ENCODE assay signal across 8 mouse cellular contexts in the genomic region with DNA sequence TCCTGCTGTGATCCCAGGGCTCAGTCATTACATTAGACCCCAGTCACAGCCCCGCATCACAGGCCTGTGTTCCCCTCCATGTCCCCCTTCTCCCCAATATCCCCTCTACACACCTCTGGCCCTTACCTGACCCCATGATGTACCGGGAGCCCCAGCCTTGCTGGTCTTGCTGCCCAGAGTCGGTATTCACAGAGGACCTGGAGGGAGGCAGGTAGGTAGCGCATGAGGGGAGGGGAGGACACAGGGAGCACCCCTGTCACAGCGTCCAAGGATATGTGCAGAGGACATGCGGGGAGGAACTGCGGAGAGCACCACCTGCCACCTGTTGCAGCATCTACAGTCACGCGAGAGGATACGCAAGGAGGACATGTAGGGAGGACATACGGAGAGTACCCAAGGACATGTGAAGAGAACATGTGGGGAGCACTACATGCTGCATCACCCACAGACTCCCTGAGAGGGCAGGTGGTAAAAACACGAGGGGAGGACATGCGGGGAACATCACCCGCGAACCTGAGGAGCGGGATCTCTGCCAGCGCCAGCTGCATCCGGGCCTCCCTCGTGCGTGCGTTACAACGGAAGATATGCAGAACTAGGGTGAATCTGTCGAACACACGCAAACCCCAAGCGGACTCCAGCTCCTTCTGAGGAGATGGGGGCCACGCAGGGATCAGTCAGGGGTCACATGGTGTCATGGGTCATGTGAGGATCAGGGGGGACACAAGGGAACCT. TPM values are rescaled to one million over a fixed set of nuclear protein-coding genes. Genes with fewer than 3 reads are reported as not detected.
A peak's percentile ranks its signal among the peaks of the same experiment; 100 is the strongest.
DNase-seq lines count a peak whose midpoint lies in the region; ATAC-seq and TF ChIP-seq lines count a peak whose summit lies in the region.

No protein-coding gene starts in this region.

- peaks cover 44% of the 10 kb centered on the region for H3K36me3 ChIP-seq in heart, embryonic 10.5 days
- H3K36me3 ChIP-seq in CH12.LX (replicated peaks in 1 of 2; ENCODE audit: control insufficient read depth in 1 of 2, insufficient read depth in 1 of 2, low read length in 1 of 2): peaks cover 48 to 54% of the 10 kb centered on the region in 2 experiments
- H3K36me3 ChIP-seq in embryonic facial prominence, embryonic 10.5 days (replicated peaks): peaks cover 48% of the 10 kb centered on the region
- peaks cover 41% of the 10 kb centered on the region for H3K36me3 ChIP-seq in intestine, postnatal 0 days (ENCODE audit: control insufficient read depth, insufficient read depth)
- peaks cover 28% of the 10 kb centered on the region for H3K36me3 ChIP-seq in midbrain, embryonic 15.5 days (replicated peaks)

- H3K9me3 ChIP-seq in heart, embryonic 10.5 days: no peaks in the 10 kb centered on the region
- peaks cover 10% of the 10 kb centered on the region for H3K9me3 ChIP-seq in CH12.LX (replicated peaks; ENCODE audit: low read length)
- H3K9me3 ChIP-seq in embryonic facial prominence, embryonic 10.5 days: no peaks in the 10 kb centered on the region; the same call in 1 of the 2 replicates
- H3K9me3 ChIP-seq in intestine, postnatal 0 days (ENCODE audit: control insufficient read depth): no peaks in the 10 kb centered on the region
- H3K9me3 ChIP-seq in midbrain, embryonic 15.5 days: no peaks in the 10 kb centered on the region

- TF ChIP-seq RAD21 in CH12.LX (IDR thresholded peaks at IDR 0.05; ENCODE audit: low read depth, low read length): no peak

- WGBS in heart, embryonic 10.5 days: 95% methylated on average over 26 of the region's 26 CpGs
- WGBS in embryonic facial prominence, embryonic 10.5 days: 93% methylated on average over 26 of the region's 26 CpGs
- WGBS in intestine, postnatal 0 days: 93% methylated on average over 26 of the region's 26 CpGs
- 94% methylated on average over 26 of the region's 26 CpGs for WGBS in midbrain, embryonic 15.5 days

- dilution Hi-C loops in CH12.LX (cut with MboI; ENCODE audit: extremely low pct_ligation_motif_present, extremely low pct_unique_long_range_greater_than_20kb, low sequenced_read_pairs): no loop called here

- no peak for ATAC-seq in intestine, postnatal 0 days
- ATAC-seq in midbrain, embryonic 15.5 days (replicated peaks): no peak
- ATAC-seq in granulocyte monocyte progenitor cell, adult 5-6 weeks (replicated peaks; ENCODE audit: poor library complexity, severe bottlenecking): no peak

- H3K4me1 ChIP-seq in heart, embryonic 10.5 days: peaks cover 22% of the 10 kb centered on the region
- peaks cover 19 to 29% of the 10 kb centered on the region in 2 experiments for H3K4me1 ChIP-seq in CH12.LX (ENCODE audit: control insufficient read depth in 1 of 2, insufficient read depth in 2 of 2)
- peaks cover 35% of the 10 kb centered on the region for H3K4me1 ChIP-seq in embryonic facial prominence, embryonic 10.5 days
- H3K4me1 ChIP-seq in intestine, postnatal 0 days (replicated peaks; ENCODE audit: control insufficient read depth, insufficient read depth, low read length): no peaks in the 10 kb centered on the region; the same call in none of the 2 replicates
- H3K4me1 ChIP-seq in midbrain, embryonic 15.5 days: peaks cover 32% of the 10 kb centered on the region

- peaks cover 18% of the 10 kb centered on the region; the same call in 1 of the 2 replicates for H3K79me2 ChIP-seq in CH12.LX (replicated peaks; ENCODE audit: control insufficient read depth, extremely low read depth, insufficient read depth, poor library complexity, severe bottlenecking)

- TF ChIP-seq EP300 in CH12.LX (IDR thresholded peaks at IDR 0.05; ENCODE audit: low read length): no peak

- in situ Hi-C loops in CH12.LX (cut with MboI; ENCODE audit: low pct_ligation_motif_present, low pct_unique_long_range_greater_than_20kb, low sequenced_read_pairs): no loop called here

- H3K27ac ChIP-seq in heart, embryonic 10.5 days: no peak overlapping the region
- H3K27ac ChIP-seq in CH12.LX (ENCODE audit: insufficient read depth, low read depth): no peak overlapping the region
- H3K27ac ChIP-seq in embryonic facial prominence, embryonic 10.5 days (replicated peaks): peak overlapping the region; percentile 97; the same call in 1 of the 2 replicates
- peak overlapping the region; percentile 97; the same call in 1 of the 2 replicates for H3K27ac ChIP-seq in intestine, postnatal 0 days (ENCODE audit: low read depth, low read length)
- H3K27ac ChIP-seq in midbrain, embryonic 15.5 days: no peak overlapping the region

- H3K4me3 ChIP-seq in heart, embryonic 10.5 days: peak overlapping the region; percentile 94
- H3K4me3 ChIP-seq in CH12.LX (replicated peaks in 1 of 3; ENCODE audit: low read depth in 2 of 3, low read length in 2 of 3, poor library complexity in 1 of 3): peak overlapping the region in 2 of 3 experiments; percentile 83 to 92
- H3K4me3 ChIP-seq in embryonic facial prominence, embryonic 10.5 days: peak overlapping the region; percentile 86
- peak overlapping the region; percentile 67 for H3K4me3 ChIP-seq in intestine, postnatal 0 days (ENCODE audit: low read depth, low read length)
- peak overlapping the region; percentile 74 for H3K4me3 ChIP-seq in midbrain, embryonic 15.5 days

- no peak overlapping the region for H3K9ac ChIP-seq in CH12.LX (ENCODE audit: insufficient read depth, low read depth)
- peak overlapping the region; percentile 65; the same call in 1 of the 2 replicates for H3K9ac ChIP-seq in intestine, postnatal 0 days (ENCODE audit: low read depth, low read length)
- peak overlapping the region; percentile 72 for H3K9ac ChIP-seq in midbrain, embryonic 15.5 days

- peak overlapping the region; percentile 54; the same call in 1 of the 2 replicates for H3K4me2 ChIP-seq in CH12.LX (ENCODE audit: insufficient read depth, low read depth, poor library complexity, severe bottlenecking)
- H3K4me2 ChIP-seq in intestine, postnatal 0 days (replicated peaks; ENCODE audit: low read depth): peak overlapping the region; percentile 76
- peak overlapping the region; percentile 93 for H3K4me2 ChIP-seq in midbrain, embryonic 15.5 days

- TF ChIP-seq CTCF in CH12.LX (conservative IDR thresholded peaks at IDR 0.05 in 1 of 2, IDR thresholded peaks at IDR 0.05 in 1 of 2; ENCODE audit: low read depth in 2 of 2, low read length in 2 of 2): no peak
- TF ChIP-seq CTCF in intestine, postnatal 0 days (IDR thresholded peaks at IDR 0.05; ENCODE audit: low read depth): no peak

- DNase-seq in heart, embryonic 10.5 days (ENCODE audit: low spot score): no peak
- no peak for DNase-seq in heart, postnatal 4 days
- no peak for DNase-seq in CH12.LX (ENCODE audit: extremely low read depth)
- no peak for DNase-seq in embryonic facial prominence, embryonic 10.5 days (ENCODE audit: low spot score)
- no peak for DNase-seq in thymus, postnatal 0 days (ENCODE audit: low spot score)

- TF ChIP-seq POLR2A in CH12.LX (IDR thresholded peaks at IDR 0.05; ENCODE audit: low read depth, low read length): no peak

- peaks cover 7% of the 10 kb centered on the region for H3K27me3 ChIP-seq in heart, embryonic 10.5 days (ENCODE audit: insufficient read depth, poor library complexity, severe bottlenecking)
- no peaks in the 10 kb centered on the region for H3K27me3 ChIP-seq in CH12.LX (replicated peaks)
- H3K27me3 ChIP-seq in embryonic facial prominence, embryonic 10.5 days (replicated peaks; ENCODE audit: low read depth, poor library complexity, severe bottlenecking): peaks cover 6% of the 10 kb centered on the region; the same call in 1 of the 2 replicates
- no peaks in the 10 kb centered on the region for H3K27me3 ChIP-seq in intestine, postnatal 0 days (replicated peaks; ENCODE audit: control insufficient read depth, insufficient read depth, low read length)
- H3K27me3 ChIP-seq in midbrain, embryonic 15.5 days (replicated peaks): no peaks in the 10 kb centered on the region

RNA-seq across cellular contexts. Expression of a gene that starts 1.7 kb away (rescaled TPM):
- polyA plus RNA-seq in heart, embryonic 10.5 days (2016; fragmentation: Nextera tagmentation; extraction: Ambion mirVana): 25.0 and 33.9 TPM in 2 replicates
- 10 to 100 TPM; 32.3 to 33.6 TPM for total RNA-seq in heart, postnatal 4 days (2021)
- total RNA-seq in CH12.LX (2012; rRNA removed) (39.6 and 40.1 TPM in 2 replicates), CH12.LX (2014; rRNA removed) (12.2 and 14.4 TPM in 2 replicates)
- polyA plus RNA-seq in CH12.LX (2012; ENCODE audit: insufficient read length, low read depth): 24.5 and 27.9 TPM in 2 replicates
- 33.3 and 35.6 TPM in 2 replicates for polyA plus RNA-seq in embryonic facial prominence, embryonic 10.5 days (2016; fragmentation: Nextera tagmentation; extraction: Ambion mirVana)
- 14.9 and 15.2 TPM in 2 replicates for polyA plus RNA-seq in intestine, postnatal 0 days (2015; fragmentation: Nextera tagmentation; extraction: Ambion mirVana)
- polyA plus RNA-seq in midbrain, embryonic 15.5 days (2015; fragmentation: Nextera tagmentation; extraction: Ambion mirVana): 67.0 and 67.3 TPM in 2 replicates
- 32.0 and 36.8 TPM in 2 replicates for polyA plus RNA-seq in thymus, postnatal 0 days (2015; fragmentation: Nextera tagmentation; extraction: Ambion mirVana)
- total RNA-seq in granulocyte monocyte progenitor cell, adult 5-6 weeks (2014; fragmentation: Nextera tagmentation): 20.4 and 32.2 TPM in 2 replicates
- 9.2 and 14.0 TPM in 2 replicates for total RNA-seq in granulocyte monocyte progenitor cell, adult 5-6 weeks (2017)

RNA-seq across cellular contexts. Expression of a gene that starts 3.6 kb away (rescaled TPM):
- 2.7 and 3.4 TPM in 2 replicates for polyA plus RNA-seq in heart, embryonic 10.5 days (2016; fragmentation: Nextera tagmentation; extraction: Ambion mirVana)
- total RNA-seq in heart, postnatal 4 days (2021): 1 to 10 TPM; 2.7 to 3.1 TPM
- total RNA-seq in CH12.LX (2012; rRNA removed): 4.3 and 5.9 TPM in 2 replicates
- 4.2 and 5.3 TPM in 2 replicates for total RNA-seq in CH12.LX (2014; rRNA removed)
- 3.6 and 3.9 TPM in 2 replicates for polyA plus RNA-seq in CH12.LX (2012; ENCODE audit: insufficient read length, low read depth)
- 5.5 and 5.7 TPM in 2 replicates for polyA plus RNA-seq in embryonic facial prominence, embryonic 10.5 days (2016; fragmentation: Nextera tagmentation; extraction: Ambion mirVana)
- 2.0 TPM in 2 replicates for polyA plus RNA-seq in intestine, postnatal 0 days (2015; fragmentation: Nextera tagmentation; extraction: Ambion mirVana)
- polyA plus RNA-seq in midbrain, embryonic 15.5 days (2015; fragmentation: Nextera tagmentation; extraction: Ambion mirVana): 18.1 and 19.7 TPM in 2 replicates
- 4.9 and 5.8 TPM in 2 replicates for polyA plus RNA-seq in thymus, postnatal 0 days (2015; fragmentation: Nextera tagmentation; extraction: Ambion mirVana)
- total RNA-seq in granulocyte monocyte progenitor cell, adult 5-6 weeks (2014; fragmentation: Nextera tagmentation): 6.4 and 8.4 TPM in 2 replicates
- total RNA-seq in granulocyte monocyte progenitor cell, adult 5-6 weeks (2017): 3.3 and 9.3 TPM in 2 replicates

RNA-seq across cellular contexts. Expression of a gene that starts 6.5 kb away (rescaled TPM):
- polyA plus RNA-seq in heart, embryonic 10.5 days (2016; fragmentation: Nextera tagmentation; extraction: Ambion mirVana): 0.84 and 1.1 TPM in 2 replicates
- total RNA-seq in heart, postnatal 4 days (2021): not detected
- total RNA-seq in CH12.LX (2012; rRNA removed) (0.64 and 0.67 TPM in 2 replicates), CH12.LX (2014; rRNA removed) (not detected in 2 replicates)
- 0.98 and 1.3 TPM in 2 replicates for polyA plus RNA-seq in CH12.LX (2012; ENCODE audit: insufficient read length, low read depth)
- polyA plus RNA-seq in embryonic facial prominence, embryonic 10.5 days (2016; fragmentation: Nextera tagmentation; extraction: Ambion mirVana): 2.0 and 3.2 TPM in 2 replicates
- 0.63 and 0.78 TPM in 2 replicates for polyA plus RNA-seq in intestine, postnatal 0 days (2015; fragmentation: Nextera tagmentation; extraction: Ambion mirVana)
- 7.0 and 7.5 TPM in 2 replicates for polyA plus RNA-seq in midbrain, embryonic 15.5 days (2015; fragmentation: Nextera tagmentation; extraction: Ambion mirVana)
- 3.3 and 3.5 TPM in 2 replicates for polyA plus RNA-seq in thymus, postnatal 0 days (2015; fragmentation: Nextera tagmentation; extraction: Ambion mirVana)
- total RNA-seq in granulocyte monocyte progenitor cell, adult 5-6 weeks (2014; fragmentation: Nextera tagmentation): not detected in 2 replicates
- total RNA-seq in granulocyte monocyte progenitor cell, adult 5-6 weeks (2017): not detected in 2 replicates

RNA-seq across cellular contexts. Expression of a gene that starts 12.1 kb away (rescaled TPM):
- 1.6 and 1.8 TPM in 2 replicates for polyA plus RNA-seq in heart, embryonic 10.5 days (2016; fragmentation: Nextera tagmentation; extraction: Ambion mirVana)
- not detected for total RNA-seq in heart, postnatal 4 days (2021)
- total RNA-seq in CH12.LX (2012; rRNA removed): 2.3 and 2.6 TPM in 2 replicates
- total RNA-seq in CH12.LX (2014; rRNA removed): 3.7 and 4.0 TPM in 2 replicates
- 3.3 TPM in 2 replicates for polyA plus RNA-seq in CH12.LX (2012; ENCODE audit: insufficient read length, low read depth)
- polyA plus RNA-seq in embryonic facial prominence, embryonic 10.5 days (2016; fragmentation: Nextera tagmentation; extraction: Ambion mirVana): 2.0 and 2.4 TPM in 2 replicates
- polyA plus RNA-seq in intestine, postnatal 0 days (2015; fragmentation: Nextera tagmentation; extraction: Ambion mirVana): 0.25 and 0.52 TPM in 2 replicates
- 0.56 and 0.58 TPM in 2 replicates for polyA plus RNA-seq in midbrain, embryonic 15.5 days (2015; fragmentation: Nextera tagmentation; extraction: Ambion mirVana)
- 2.3 and 2.8 TPM in 2 replicates for polyA plus RNA-seq in thymus, postnatal 0 days (2015; fragmentation: Nextera tagmentation; extraction: Ambion mirVana)
- total RNA-seq in granulocyte monocyte progenitor cell, adult 5-6 weeks (2014; fragmentation: Nextera tagmentation): 0.73 and 1.7 TPM in 2 replicates
- total RNA-seq in granulocyte monocyte progenitor cell, adult 5-6 weeks (2017): 0.72 and 1.6 TPM in 2 replicates

RNA-seq across cellular contexts. Expression of a gene that starts 29.3 kb away (rescaled TPM):
- 37.2 and 39.0 TPM in 2 replicates for polyA plus RNA-seq in heart, embryonic 10.5 days (2016; fragmentation: Nextera tagmentation; extraction: Ambion mirVana)
- total RNA-seq in heart, postnatal 4 days (2021): 10 to 100 TPM; 23.5 to 23.7 TPM
- 33.6 and 40.8 TPM in 2 replicates for total RNA-seq in CH12.LX (2012; rRNA removed)
- 23.8 and 23.9 TPM in 2 replicates for total RNA-seq in CH12.LX (2014; rRNA removed)
- polyA plus RNA-seq in CH12.LX (2012; ENCODE audit: insufficient read length, low read depth): 36.0 and 38.5 TPM in 2 replicates
- 45.1 and 48.6 TPM in 2 replicates for polyA plus RNA-seq in embryonic facial prominence, embryonic 10.5 days (2016; fragmentation: Nextera tagmentation; extraction: Ambion mirVana)
- polyA plus RNA-seq in intestine, postnatal 0 days (2015; fragmentation: Nextera tagmentation; extraction: Ambion mirVana): 23.6 and 26.2 TPM in 2 replicates
- 88.0 and 91.7 TPM in 2 replicates for polyA plus RNA-seq in midbrain, embryonic 15.5 days (2015; fragmentation: Nextera tagmentation; extraction: Ambion mirVana)
- polyA plus RNA-seq in thymus, postnatal 0 days (2015; fragmentation: Nextera tagmentation; extraction: Ambion mirVana): 75.1 and 82.2 TPM in 2 replicates
- 28.0 and 33.3 TPM in 2 replicates for total RNA-seq in granulocyte monocyte progenitor cell, adult 5-6 weeks (2014; fragmentation: Nextera tagmentation)
- 39.4 and 45.1 TPM in 2 replicates for total RNA-seq in granulocyte monocyte progenitor cell, adult 5-6 weeks (2017)

Comparison
In these comparisons a context has a peak if more than half of its experiments do, and no peak if none do; other contexts are left out.
1. H3K27ac ChIP-seq: peak in embryonic facial prominence, embryonic 10.5 days (single experiment) and intestine, postnatal 0 days (single experiment); none in heart, embryonic 10.5 days (single experiment), CH12.LX (single experiment) and midbrain, embryonic 15.5 days (single experiment).
2. Peak in every context shown above with its lines, with median percentiles within 50 percentile points of each other: H3K4me3 ChIP-seq and H3K4me2 ChIP-seq.